Mouse (Mus musculus) heart, embryonic 10.5 days (tissue): ENCODE data around the gene Tmprss12. TPM values are rescaled to one million over a fixed set of nuclear protein-coding genes. Genes with fewer than 3 reads are reported as not detected.
A peak's percentile ranks its signal among the peaks of the same experiment; 100 is the strongest.
"Not testable (repeated sequence)": the region's sequence is repeated elsewhere in the genome, so short reads cannot be mapped to it uniquely, and the experiment has no call there.

ENCODE experiments used
- DNase-seq: peaks from one replicate; pipeline ENCODE4 v3.0.0-alpha.2; 2017; ENCODE audit warnings: low spot score
- H3K27ac ChIP-seq: fragments of 300-500 bp; sonication (generic); 2 replicates; pipeline ENCODE4 v1.5.1; 2016; ENCODE audit warnings: mild to moderate bottlenecking
- H3K27me3 ChIP-seq: fragments of 300-500 bp; sonication (generic); 2 replicates; pipeline ENCODE4 v1.6.1; 2016; ENCODE audit warnings: mild to moderate bottlenecking; ENCODE audit not compliant: poor library complexity, insufficient read depth, severe bottlenecking
- H3K36me3 ChIP-seq: fragments of 300-500 bp; sonication (generic); 2 replicates; pipeline ENCODE4 v1.6.1; 2016; ENCODE audit warnings: mild to moderate bottlenecking, moderate library complexity
- H3K4me1 ChIP-seq: fragments of 300-500 bp; sonication (generic); 2 replicates; pipeline ENCODE4 v1.6.1; 2016; ENCODE audit warnings: mild to moderate bottlenecking
- H3K4me3 ChIP-seq: fragments of 300-500 bp; sonication (generic); 2 replicates; pipeline ENCODE4 v1.5.1; 2016; ENCODE audit warnings: mild to moderate bottlenecking, moderate library complexity
- H3K9me3 ChIP-seq: fragments of 300-500 bp; sonication (generic); 2 replicates; pipeline ENCODE4 v1.6.1; 2016; ENCODE audit warnings: mild to moderate bottlenecking, moderate library complexity
- WGBS: fragments of 180-500 bp; shearing (Covaris S2); methylation state at CpG from one replicate; pipeline ENCODE4 v1.1.7; 2016; 5-methylcytosine and 5-hydroxymethylcytosine counted together
- polyA plus RNA-seq: library from polyadenylated mRNA; unstranded; fragments of >200 nt; fragmentation: Nextera tagmentation; extraction: Ambion mirVana; gene quantifications from 2 replicates; pipeline ENCODE4 v1.2.1, GENCODE M21; 2016

Tmprss12 gene
- polyA plus RNA-seq, 1 experiment from 2014 or later, result not detected

DNA sequence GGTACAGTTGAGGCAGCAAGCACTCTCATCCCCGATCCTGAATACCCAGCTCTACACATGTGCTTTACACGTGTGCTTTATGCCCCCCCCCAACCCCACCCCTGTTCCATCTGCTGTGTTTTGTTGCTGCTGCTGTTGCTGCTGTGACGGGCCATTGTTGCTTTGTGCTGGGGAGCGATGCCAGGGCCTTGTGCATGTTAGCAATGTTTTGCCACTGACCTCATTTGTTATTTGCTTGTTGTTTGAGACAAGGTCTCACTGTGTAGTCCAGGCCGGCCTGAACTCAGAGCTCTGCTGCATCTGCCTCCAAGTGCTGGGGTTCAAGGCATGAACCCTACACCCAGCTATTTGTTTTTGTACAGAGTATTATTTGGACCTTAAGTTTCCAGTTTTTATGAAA lies 10.2 kb downstream of the Tmprss12 start:
- no peaks in the 10 kb centered on the region for H3K36me3 ChIP-seq
- peaks cover 26% of the 10 kb centered on the region; the same call in 1 of the 2 replicates for H3K27me3 ChIP-seq
- 88% methylated on average over 5 of the region's 5 CpGs for WGBS
- no peaks in the 10 kb centered on the region for H3K9me3 ChIP-seq
- no peak overlapping the region for H3K4me3 ChIP-seq
- no peak overlapping the region for H3K27ac ChIP-seq
- peaks cover 15% of the 10 kb centered on the region for H3K4me1 ChIP-seq
- DNase-seq, result no peak

- DNase-seq, result no peak
- Histone ChIP-seq H3K4me3 (no peak overlapping the region), H3K4me1 (peaks cover 15% of the 10 kb centered on the region), H3K27me3 (peaks cover 26% of the 10 kb centered on the region; the same call in 1 of the 2 replicates), H3K9me3 (no peaks in the 10 kb centered on the region), H3K27ac (no peak overlapping the region), H3K36me3 (no peaks in the 10 kb centered on the region)
- WGBS, result 61% methylated on average over 7 of the region's 7 CpGs
Observed at GRCm38 (mm10) chr15:100292326-100292725, 11.7 kb downstream of the Tmprss12 start.

DNA sequence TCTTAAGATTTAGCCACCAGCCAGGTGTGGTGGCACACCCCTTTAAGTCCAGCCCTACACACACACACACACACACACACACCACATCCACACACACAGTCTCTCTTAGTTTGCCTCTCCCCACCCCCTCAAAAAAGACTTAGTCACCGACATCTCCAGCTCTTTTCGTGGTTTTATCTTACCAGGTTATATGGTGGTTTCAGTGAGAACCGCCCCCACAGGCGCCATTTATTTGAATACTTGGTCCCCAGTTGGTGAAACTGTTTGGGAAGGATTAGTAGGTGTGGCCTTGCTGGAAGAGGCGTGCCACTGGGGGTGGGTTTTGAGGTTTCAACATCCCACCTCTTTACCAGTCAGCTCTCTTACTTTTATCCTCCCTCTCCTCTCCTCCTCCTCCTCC lies 17.2 kb downstream of the Tmprss12 start:
- Histone ChIP-seq H3K27me3 (peaks cover 24% of the 10 kb centered on the region), H3K36me3 (no peaks in the 10 kb centered on the region), H3K9me3 (no peaks in the 10 kb centered on the region), H3K4me3 (no peak overlapping the region), H3K4me1 (0 out of 2 replicates have a peak, but pooled peaks cover 9% of the 10 kb centered on the region), H3K27ac (no peak overlapping the region)
- no peak for DNase-seq
- 82% methylated on average over 5 of the region's 5 CpGs for WGBS

- H3K4me3 ChIP-seq, result no peak overlapping the region
- H3K27ac ChIP-seq, result no peak overlapping the region
- H3K4me1 ChIP-seq, result peaks cover 8% of the 10 kb centered on the region; the same call in 1 of the 2 replicates
- H3K27me3 ChIP-seq, result peaks cover 24% of the 10 kb centered on the region
- DNase-seq, result no peak
- H3K9me3 ChIP-seq, result no peaks in the 10 kb centered on the region
- H3K36me3 ChIP-seq, result no peaks in the 10 kb centered on the region
- WGBS, result 70% methylated on average over 6 of the region's 6 CpGs
Observed at GRCm38 (mm10) chr15:100300499-100300898, 19.9 kb downstream of the Tmprss12 start.

- no peak overlapping the region for H3K4me3 ChIP-seq
- H3K36me3 ChIP-seq, result no peaks in the 10 kb centered on the region
- WGBS, result 74% methylated on average over 15 of the region's 15 CpGs
- no peaks in the 10 kb centered on the region for H3K9me3 ChIP-seq
- H3K27me3 ChIP-seq, result peaks cover 21% of the 10 kb centered on the region
- DNase-seq, result no peak
- H3K4me1 ChIP-seq, result peaks cover 6% of the 10 kb centered on the region; the same call in 1 of the 2 replicates
- H3K27ac ChIP-seq, result no peak overlapping the region
Observed at GRCm38 (mm10) chr15:100301556-100301955, 20.9 kb downstream of the Tmprss12 start.

DNA sequence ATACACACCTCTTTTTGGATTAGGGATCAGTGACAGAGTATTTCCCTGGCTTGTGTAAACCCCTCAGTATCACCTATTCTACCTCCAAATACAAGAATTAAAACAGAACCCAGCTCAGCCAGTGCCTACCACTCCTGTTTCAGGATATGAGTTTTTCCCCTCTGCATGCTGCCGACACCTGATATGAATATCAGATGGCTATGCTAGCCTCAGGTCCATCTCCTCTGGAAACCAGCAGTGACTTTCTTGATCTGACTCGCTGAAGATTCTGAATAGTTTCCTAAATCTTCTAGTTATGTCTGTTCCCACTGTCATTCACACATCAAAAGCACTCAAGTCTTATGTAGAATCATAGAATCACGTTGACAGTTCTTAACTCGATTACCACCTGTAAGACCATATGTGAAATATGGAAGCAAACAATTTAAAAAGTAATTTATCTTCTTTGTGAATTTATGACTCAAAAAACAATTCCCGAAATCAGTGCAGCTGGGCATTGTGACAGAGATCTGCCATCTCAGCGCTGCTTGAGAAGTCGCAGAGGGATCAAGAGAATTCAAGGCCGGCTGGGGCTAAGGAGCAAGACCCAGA lies 22.9 kb downstream of the Tmprss12 start:
- Histone ChIP-seq H3K27ac (no peak overlapping the region), H3K9me3 (no peaks in the 10 kb centered on the region), H3K36me3 (no peaks in the 10 kb centered on the region), H3K4me3 (peak overlapping the region; percentile 63; the same call in 1 of the 2 replicates), H3K4me1 (peaks cover 6% of the 10 kb centered on the region; the same call in 1 of the 2 replicates), H3K27me3 (peaks cover 12% of the 10 kb centered on the region)
- DNase-seq, result no peak
- 61% methylated on average over 8 of the region's 8 CpGs for WGBS

DNA sequence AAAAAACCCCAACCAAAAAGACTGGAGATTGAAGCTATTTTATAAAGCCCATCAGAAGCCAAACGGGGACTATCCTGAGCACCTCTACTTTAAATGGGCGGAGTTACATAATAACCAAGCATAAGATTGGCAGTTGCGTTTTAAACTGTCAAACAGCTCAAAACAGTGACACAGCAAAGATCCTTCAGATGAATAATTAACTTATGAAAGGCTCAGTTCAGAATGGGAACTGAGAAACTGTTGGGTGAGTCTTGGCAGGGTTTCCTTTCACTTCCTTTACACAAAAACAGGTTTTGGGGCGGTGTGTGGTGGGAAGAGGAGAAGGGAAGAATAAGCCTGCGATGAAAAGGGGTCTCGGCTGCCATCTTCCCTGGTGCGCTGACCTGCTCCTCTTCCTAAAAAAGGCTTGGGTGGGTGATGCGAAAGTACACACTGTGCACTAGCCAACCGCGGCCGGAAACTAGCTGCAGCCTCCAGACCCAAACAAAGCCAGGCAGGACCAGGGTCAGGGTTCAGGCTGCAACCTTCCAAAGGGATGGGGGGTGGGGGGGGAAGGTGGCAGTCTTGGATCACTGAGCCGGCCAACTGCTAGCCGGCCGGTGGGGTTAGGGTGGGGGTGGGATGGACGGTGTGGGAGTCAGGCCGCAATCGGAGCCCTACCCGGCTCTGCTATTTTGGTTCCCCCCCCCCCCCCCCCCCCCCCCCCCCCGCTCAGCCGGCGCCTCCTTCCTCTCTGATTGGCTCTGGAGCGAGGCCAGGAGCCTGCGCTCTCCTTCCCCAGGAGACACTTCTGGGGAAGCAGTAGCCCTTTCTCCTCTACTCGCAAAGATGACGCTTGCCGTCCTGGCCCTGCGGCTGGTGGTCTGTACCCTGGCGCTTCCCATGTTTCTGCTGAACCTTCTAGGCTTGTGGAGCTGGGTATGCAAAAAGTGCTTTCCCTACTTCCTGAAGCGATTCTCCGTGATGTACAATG lies 23.7 kb downstream of the Tmprss12 start, which contains the start of gene Mettl7a1:
Gene Mettl7a1, plus strand, starts transcription at position 122 of the 973 bp plus-strand sequence.
- no peak for DNase-seq
- Histone ChIP-seq H3K4me1 (peaks cover 6% of the 10 kb centered on the region; the same call in 1 of the 2 replicates), H3K4me3 (peak within 1 kb of the TSS; percentile 63), H3K27ac (peak within 1 kb of the TSS; percentile 86), H3K9me3 (no peaks in the 10 kb centered on the region), H3K36me3 (no peaks in the 10 kb centered on the region), H3K27me3 (peaks cover 8% of the 10 kb centered on the region; the same call in 1 of the 2 replicates)
- WGBS, result 4% methylated on average over 24 of the region's 30 CpGs

DNA sequence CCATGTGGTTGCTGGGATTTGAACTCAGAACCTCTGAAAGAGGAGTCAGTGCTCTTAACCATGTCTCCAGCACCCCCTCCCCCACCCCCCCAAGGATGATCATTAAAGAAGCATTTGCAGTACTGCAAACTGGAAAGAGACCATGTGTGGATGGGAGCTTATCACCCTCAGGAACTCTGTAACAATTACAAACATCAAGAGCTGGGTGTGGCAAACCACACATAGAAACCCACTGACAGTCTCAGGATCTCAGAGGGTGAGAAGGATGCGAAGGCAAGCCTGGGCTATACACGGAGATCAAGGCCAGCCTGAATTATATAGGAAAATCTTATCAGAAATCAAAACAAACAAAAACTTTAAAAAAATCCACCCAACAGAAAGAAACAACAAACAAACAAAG lies 25.6 kb downstream of the Tmprss12 start:
- Histone ChIP-seq H3K36me3 (no peaks in the 10 kb centered on the region), H3K27me3 (no peaks in the 10 kb centered on the region), H3K9me3 (no peaks in the 10 kb centered on the region), H3K4me1 (no peaks in the 10 kb centered on the region; the same call in 1 of the 2 replicates), H3K27ac (no peak overlapping the region), H3K4me3 (no peak overlapping the region)
- WGBS, result 72% methylated on average over 2 of the region's 2 CpGs
- no peak for DNase-seq

GRCm38 (mm10) chr15:100307438-100308096 lies 26.9 kb downstream of the Tmprss12 start:
- not testable (repeated sequence) for H3K4me3 ChIP-seq, H3K27ac ChIP-seq, H3K9me3 ChIP-seq, H3K36me3 ChIP-seq, DNase-seq, H3K27me3 ChIP-seq, H3K4me1 ChIP-seq
- 50% methylated on average over 11 of the region's 11 CpGs for WGBS

GRCm38 (mm10) chr15:100312346-100312745 lies 31.7 kb downstream of the Tmprss12 start:
- H3K27ac ChIP-seq, result no peak overlapping the region
- no peak for DNase-seq
- 77% methylated on average over 2 of the region's 2 CpGs for WGBS

DNA sequence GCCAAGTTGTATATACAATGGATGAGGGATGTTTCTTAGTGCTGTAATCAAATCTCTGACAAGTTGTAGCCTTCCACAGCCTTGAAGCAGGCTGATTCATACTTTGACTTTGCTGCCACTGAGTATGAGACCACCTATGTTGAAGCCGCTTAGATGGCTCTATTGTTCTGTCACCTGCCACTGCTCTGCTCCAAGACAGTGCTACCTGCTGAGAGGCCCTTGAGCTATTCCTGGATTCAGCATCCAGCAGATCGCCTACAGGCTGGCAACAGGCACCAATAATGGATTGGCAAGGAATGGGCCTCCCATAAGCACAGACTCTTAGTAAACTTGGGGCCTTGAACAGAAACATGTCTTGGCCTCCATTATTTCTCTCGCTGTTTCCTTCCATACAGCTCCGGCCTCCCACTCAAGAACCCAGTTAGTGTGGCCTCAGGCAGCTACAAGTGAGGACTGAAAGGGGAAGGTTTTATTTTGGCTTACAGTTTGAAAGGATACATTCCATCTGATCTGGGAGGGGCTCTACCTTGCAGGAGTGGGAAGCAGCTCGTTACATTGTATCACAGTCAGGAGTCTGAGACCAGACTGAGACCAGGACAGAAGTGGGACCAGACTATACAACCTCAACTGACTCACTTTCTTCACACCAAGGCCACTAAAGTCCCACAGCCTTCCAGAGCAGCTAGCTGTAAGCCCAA lies 34.0 kb downstream of the Tmprss12 start:
- Histone ChIP-seq H3K4me3 (no peak overlapping the region), H3K27ac (no peak overlapping the region), H3K27me3 (no peaks in the 10 kb centered on the region), H3K36me3 (peaks cover 8% of the 10 kb centered on the region; the same call in 1 of the 2 replicates), H3K9me3 (no peaks in the 10 kb centered on the region), H3K4me1 (0 out of 2 replicates have a peak, but pooled peaks cover 3% of the 10 kb centered on the region)
- 85% methylated on average over 5 of the region's 5 CpGs for WGBS
- no peak for DNase-seq

More at GRCm38 (mm10) chr15:100312346-100312745, 31.7 kb downstream of the Tmprss12 start:
- H3K4me1 ChIP-seq, result no peaks in the 10 kb centered on the region
- no peaks in the 10 kb centered on the region for H3K27me3 ChIP-seq
- H3K36me3 ChIP-seq, result peaks cover 8% of the 10 kb centered on the region; the same call in 1 of the 2 replicates
- no peak overlapping the region for H3K4me3 ChIP-seq
- H3K9me3 ChIP-seq, result no peaks in the 10 kb centered on the region

DNA sequence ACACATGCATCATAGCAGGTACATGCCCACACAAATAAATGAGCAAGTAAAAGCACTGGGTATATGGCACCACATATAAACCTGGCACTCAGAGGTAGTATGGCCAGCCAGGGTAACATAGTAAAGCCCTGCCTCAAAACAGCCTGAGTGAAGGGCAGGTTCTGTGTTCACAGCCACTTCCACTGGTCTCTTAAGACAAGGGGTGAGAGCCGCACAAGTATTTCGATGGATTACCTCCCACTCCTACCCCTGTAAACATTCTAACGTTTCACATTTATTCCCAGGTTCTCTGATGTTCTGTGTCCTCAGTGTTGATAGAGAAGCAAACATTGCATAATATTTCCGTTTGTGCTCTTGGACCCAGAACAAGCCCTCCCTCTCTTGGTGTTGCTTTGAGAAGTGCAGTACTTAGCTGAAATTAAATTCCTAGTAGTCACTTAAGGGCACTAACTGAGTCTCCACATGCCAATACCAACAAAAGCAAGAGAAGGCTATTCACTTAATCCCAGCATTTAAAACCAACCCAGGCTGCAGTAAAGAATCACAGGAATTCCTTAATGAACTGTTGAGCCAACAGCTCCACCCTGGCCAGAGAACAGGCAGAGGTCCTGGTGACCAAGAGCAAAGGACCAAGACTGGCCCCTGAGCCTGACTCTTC lies 37.5 kb downstream of the Tmprss12 start:
- not testable (repeated sequence) for H3K27me3 ChIP-seq, H3K27ac ChIP-seq, H3K36me3 ChIP-seq, H3K4me3 ChIP-seq, DNase-seq, H3K9me3 ChIP-seq, H3K4me1 ChIP-seq
- WGBS, result 66% methylated on average over 4 of the region's 4 CpGs
